In the genomic region with DNA sequence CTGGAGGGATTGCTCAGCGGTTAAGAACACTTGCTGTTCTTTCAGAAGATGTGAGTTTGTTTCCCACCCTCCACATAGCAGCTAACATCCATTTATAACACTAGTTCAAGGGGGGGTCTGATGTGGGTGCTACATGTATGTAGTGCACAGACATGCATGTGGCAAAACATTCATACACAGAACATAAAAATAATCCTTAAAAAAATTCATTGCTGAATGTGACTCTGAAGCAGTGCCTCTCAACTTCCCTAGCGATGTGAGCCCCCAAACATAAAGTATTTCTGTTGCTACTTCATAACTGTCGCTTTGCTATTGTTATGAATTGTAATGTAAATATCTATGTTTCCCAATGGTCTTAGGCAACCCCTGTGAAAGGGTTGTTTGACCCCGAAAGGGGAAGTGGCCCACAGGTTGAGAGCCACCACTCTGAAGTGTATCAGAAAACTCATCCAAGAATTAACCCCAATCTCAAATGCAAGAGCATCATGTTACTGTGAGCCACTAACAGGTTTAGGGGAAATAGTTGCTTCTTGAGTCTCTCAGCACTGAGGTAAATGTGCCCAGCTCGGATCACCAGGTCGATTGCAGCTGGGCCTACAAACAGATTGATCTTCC, we compare ENCODE assay signal across 22 mouse cellular contexts. TPM values are rescaled to one million over a fixed set of nuclear protein-coding genes. Genes with fewer than 3 reads are reported as not detected.
"Had no signal": no experiment of that assay in that cellular context is flagged by ENCODE, and none has a peak within 500 bp of the region (broad histone marks: within the 10 kb centered on the region; RNA-seq: fewer than 3 reads in every experiment).

No protein-coding gene starts in this region.

- DNase-seq: kidney, adult 8-10 months; kidney, postnatal 36 days; layer of hippocampus, adult 9-11 months; layer of hippocampus, postnatal 36 days; lung, embryonic 14.5 days; lung, postnatal 10 days; midbrain, embryonic 14.5 days; right cerebral cortex, adult 18-20 months; right cerebral cortex, postnatal 25 days; thymus, adult 2 months; thymus, postnatal 4 days had no signal

- H3K36me3 ChIP-seq: limb, embryonic 12.5 days; midbrain, embryonic 10.5 days; neural tube, embryonic 13.5 days; stomach, embryonic 15.5 days had no signal

- H3K9ac ChIP-seq: limb, embryonic 12.5 days; liver, embryonic 14.5 days; lung, embryonic 14.5 days; neural tube, embryonic 13.5 days; stomach, embryonic 15.5 days had no signal

- H3K4me1 ChIP-seq: stomach, embryonic 15.5 days had no signal

- H3K27ac ChIP-seq: kidney, postnatal 0 days; limb, embryonic 12.5 days; liver, embryonic 14.5 days; macrophage; midbrain, embryonic 10.5 days; neural tube, embryonic 13.5 days; stomach, embryonic 15.5 days had no signal

- H3K4me2 ChIP-seq: limb, embryonic 12.5 days; lung, embryonic 14.5 days; neural tube, embryonic 13.5 days; stomach, embryonic 15.5 days had no signal

- H3K27me3 ChIP-seq: limb, embryonic 12.5 days; neural tube, embryonic 13.5 days; stomach, embryonic 15.5 days had no signal

- H3K4me3 ChIP-seq: limb, embryonic 12.5 days; midbrain, embryonic 10.5 days; neural tube, embryonic 13.5 days; stomach, embryonic 15.5 days had no signal

- H3K9me3 ChIP-seq: limb, embryonic 12.5 days; midbrain, embryonic 10.5 days; neural tube, embryonic 13.5 days; stomach, embryonic 15.5 days had no signal

- ATAC-seq: intestine, embryonic 16.5 days had no signal

RNA-seq across cellular contexts. Expression of gene Capn13, which starts 15.6 kb away (rescaled TPM):
- total RNA-seq: layer of hippocampus, adult 18-20 months; layer of hippocampus, postnatal 36 days; left cerebral cortex, adult 8-10 months; left cerebral cortex, postnatal 25 days had no signal
- polyA plus RNA-seq: limb, embryonic 12.5 days; lung, embryonic 14.5 days; macrophage; midbrain, embryonic 10.5 days; midbrain, embryonic 14.5 days had no signal
